Mouse (Mus musculus) MEL (cell line): ENCODE data around the gene Eif4h. TPM values are rescaled to one million over a fixed set of nuclear protein-coding genes. Genes with fewer than 3 reads are reported as not detected.

Experiments used
- DNase-seq: peaks from one replicate; pipeline ENCODE4 v3.0.0; 2011; ENCODE audit warnings: low read depth, low spot score
- H3K27ac ChIP-seq: 2 replicates; pipeline ENCODE4 v1.5.1; 2012; ENCODE audit warnings: low read depth, mild to moderate bottlenecking, control low read depth, low read length, moderate library complexity; ENCODE audit not compliant: control insufficient read depth
- H3K27me3 ChIP-seq, 2 experiments: fragments of 150-350 bp in 1 of 2; sonication (generic) in 1 of 2; 2 replicates each; pipeline ENCODE4 v1.6.1; 2012; ENCODE audit warnings: low read length in 2 of 2, mild to moderate bottlenecking in 2 of 2, improper control_type of control experiment in 1 of 2, moderate library complexity in 1 of 2; ENCODE audit not compliant: insufficient read depth in 2 of 2, control insufficient read depth in 1 of 2
- H3K36me3 ChIP-seq, 2 experiments: 2 replicates each; pipeline ENCODE4 v1.6.1; 2012 to 2014; ENCODE audit warnings: low read length in 2 of 2, improper control_type of control experiment in 1 of 2, inconsistent platforms in 1 of 2, mild to moderate bottlenecking in 1 of 2; ENCODE audit not compliant: insufficient read depth in 2 of 2, control insufficient read depth in 1 of 2
- H3K4me1 ChIP-seq, 2 experiments: fragments of 150-350 bp in 1 of 2; sonication (generic) in 1 of 2; 2 replicates each; pipeline ENCODE4 v1.6.1; 2012; ENCODE audit warnings: low read length in 2 of 2, improper control_type of control experiment in 1 of 2, mild to moderate bottlenecking in 1 of 2; ENCODE audit not compliant: insufficient read depth in 2 of 2, control insufficient read depth in 1 of 2
- H3K4me3 ChIP-seq, 2 experiments: fragments of 150-350 bp in 1 of 2; sonication (generic) in 1 of 2; 2 replicates each; pipeline ENCODE4 v1.5.1; 2012; ENCODE audit warnings: low read depth in 2 of 2, low read length in 2 of 2, mild to moderate bottlenecking in 2 of 2, moderate library complexity in 2 of 2, control low read depth in 1 of 2, improper control_type of control experiment in 1 of 2; ENCODE audit not compliant: control insufficient read depth in 1 of 2, insufficient read depth in 1 of 2
- H3K79me2 ChIP-seq: 2 replicates; pipeline ENCODE4 v1.6.1; 2012; ENCODE audit warnings: mild to moderate bottlenecking, low read length, moderate library complexity; ENCODE audit not compliant: control insufficient read depth, poor library complexity, insufficient read depth
- H3K9ac ChIP-seq: 2 replicates; pipeline ENCODE4 v1.6.1; 2012; ENCODE audit warnings: low read depth, mild to moderate bottlenecking, control low read depth, low read length, moderate library complexity; ENCODE audit not compliant: control insufficient read depth, poor library complexity, severe bottlenecking
- H3K9me3 ChIP-seq: fragments of 150-350 bp; sonication (generic); replicated peaks from 2 replicates; pipeline ENCODE4 v1.6.1; 2012; ENCODE audit warnings: mild to moderate bottlenecking, low read length, improper control_type of control experiment, moderate library complexity; ENCODE audit not compliant: insufficient read depth
- BHLHE40 ChIP-seq: IDR thresholded peaks from 2 replicates; pipeline ENCODE4 v1.6.1; 2012; ENCODE audit warnings: low read depth, mild to moderate bottlenecking, inconsistent platforms, low read length, improper control_type of control experiment, borderline replicate concordance
- CHD2 ChIP-seq: IDR thresholded peaks from 2 replicates; pipeline ENCODE4 v1.6.1; 2011; ENCODE audit warnings: low read length, improper control_type of control experiment
- CTCF ChIP-seq, 3 experiments: IDR thresholded peaks in 2 of 3; conservative IDR thresholded peaks in 1 of 3; 2 replicates each; pipeline ENCODE4 v1.5.1; 2011 to 2012; ENCODE audit warnings: low read length in 3 of 3, low read depth in 2 of 3, mild to moderate bottlenecking in 2 of 3, improper control_type of control experiment in 1 of 3, inconsistent platforms in 1 of 3, mixed read lengths in 1 of 3, moderate library complexity in 1 of 3; ENCODE audit not compliant: control insufficient read depth in 1 of 3, insufficient read depth in 1 of 3, poor library complexity in 1 of 3, severe bottlenecking in 1 of 3
- E2F4 ChIP-seq: IDR thresholded peaks from 2 replicates; pipeline ENCODE4 v1.6.1; 2011; ENCODE audit warnings: low read depth, low read length, improper control_type of control experiment, borderline replicate concordance
- ELF1 ChIP-seq: IDR thresholded peaks from 2 replicates; pipeline ENCODE4 v1.6.1; 2014; ENCODE audit warnings: low read depth, mild to moderate bottlenecking, inconsistent platforms, low read length, improper control_type of control experiment, moderate library complexity
- EP300 ChIP-seq, 2 experiments: IDR thresholded peaks; 2 replicates each; pipeline ENCODE4 v1.6.1; 2011; ENCODE audit warnings: improper control_type of control experiment in 2 of 2, low read length in 2 of 2, low read depth in 1 of 2, mild to moderate bottlenecking in 1 of 2
- GABPA ChIP-seq: IDR thresholded peaks from 2 replicates; pipeline ENCODE4 v1.6.1; 2012; ENCODE audit warnings: low read depth, mild to moderate bottlenecking, inconsistent platforms, low read length, improper control_type of control experiment, moderate library complexity
- GATA1 ChIP-seq: IDR thresholded peaks from 2 replicates; pipeline ENCODE4 v1.6.1; 2011; ENCODE audit warnings: low read depth, low read length, improper control_type of control experiment
- JUND ChIP-seq: IDR thresholded peaks from 2 replicates; pipeline ENCODE4 v1.6.1; 2011; ENCODE audit warnings: low read depth, mild to moderate bottlenecking, improper control_type of control experiment, low read length
- KAT2A ChIP-seq: conservative IDR thresholded peaks from 2 replicates; pipeline ENCODE4 v1.6.1; 2012; ENCODE audit warnings: low read depth, low read length, improper control_type of control experiment, inconsistent platforms
- MAFK ChIP-seq: IDR thresholded peaks from 2 replicates; pipeline ENCODE4 v1.6.1; 2011; ENCODE audit warnings: low read depth, mild to moderate bottlenecking, low read length, improper control_type of control experiment, borderline replicate concordance
- MAX ChIP-seq: IDR thresholded peaks from 2 replicates; pipeline ENCODE4 v1.6.1; 2011; ENCODE audit warnings: low read length, improper control_type of control experiment
- MAZ ChIP-seq: IDR thresholded peaks from 2 replicates; pipeline ENCODE4 v1.6.1; 2012; ENCODE audit warnings: low read depth, mild to moderate bottlenecking, inconsistent platforms, low read length, improper control_type of control experiment
- MXI1 ChIP-seq: IDR thresholded peaks from 2 replicates; pipeline ENCODE4 v1.6.1; 2011; ENCODE audit warnings: mild to moderate bottlenecking, low read depth, low read length, improper control_type of control experiment
- MYB ChIP-seq: IDR thresholded peaks from 2 replicates; pipeline ENCODE4 v1.6.1; 2011; ENCODE audit warnings: mild to moderate bottlenecking, low read depth, low read length, improper control_type of control experiment
- MYC ChIP-seq: IDR thresholded peaks from 2 replicates; pipeline ENCODE4 v1.6.1; 2011; ENCODE audit warnings: low read depth, mild to moderate bottlenecking, low read length, improper control_type of control experiment, moderate library complexity
- NELFE ChIP-seq: IDR thresholded peaks from 2 replicates; pipeline ENCODE4 v1.6.1; 2011; ENCODE audit warnings: low read depth, low read length, improper control_type of control experiment
- NRF1 ChIP-seq: IDR thresholded peaks from 2 replicates; pipeline ENCODE4 v1.6.1; 2014; ENCODE audit warnings: low read depth, mild to moderate bottlenecking, inconsistent platforms, low read length, improper control_type of control experiment, moderate library complexity; ENCODE audit not compliant: poor library complexity, insufficient read depth, severe bottlenecking
- POLR2A ChIP-seq, 2 experiments: IDR thresholded peaks; 2 replicates each; pipeline ENCODE4 v1.6.1; 2011 to 2012; ENCODE audit warnings: low read length in 2 of 2, mild to moderate bottlenecking in 2 of 2, control low read depth in 1 of 2, improper control_type of control experiment in 1 of 2, low read depth in 1 of 2, moderate library complexity in 1 of 2; ENCODE audit not compliant: control insufficient read depth in 1 of 2, insufficient read depth in 1 of 2, poor library complexity in 1 of 2
- POLR2AphosphoS2 ChIP-seq: IDR thresholded peaks from 2 replicates; pipeline ENCODE4 v1.6.1; 2011; ENCODE audit warnings: low read length, improper control_type of control experiment
- POLR2AphosphoS5 ChIP-seq: IDR thresholded peaks from 2 replicates; pipeline ENCODE4 v1.6.1; 2012; ENCODE audit warnings: low read depth, borderline replicate concordance, mild to moderate bottlenecking, inconsistent platforms, low read length, moderate library complexity, mixed read lengths
- RAD21 ChIP-seq: IDR thresholded peaks from 2 replicates; pipeline ENCODE4 v1.6.1; 2011; ENCODE audit warnings: mild to moderate bottlenecking, low read depth, low read length, improper control_type of control experiment
- RCOR1 ChIP-seq: IDR thresholded peaks from 2 replicates; pipeline ENCODE4 v1.6.1; 2012; ENCODE audit warnings: low read depth, mild to moderate bottlenecking, inconsistent platforms, low read length, improper control_type of control experiment
- SIN3A ChIP-seq: IDR thresholded peaks from 2 replicates; pipeline ENCODE4 v1.6.1; 2012; ENCODE audit warnings: low read length, improper control_type of control experiment, inconsistent platforms
- SMC3 ChIP-seq: IDR thresholded peaks from 2 replicates; pipeline ENCODE4 v1.6.1; 2011; ENCODE audit warnings: low read depth, low read length, improper control_type of control experiment
- TAL1 ChIP-seq: IDR thresholded peaks from 2 replicates; pipeline ENCODE4 v1.6.1; 2012; ENCODE audit warnings: mild to moderate bottlenecking, inconsistent platforms, low read length, moderate library complexity, mixed read lengths
- TCF12 ChIP-seq: IDR thresholded peaks from 2 replicates; pipeline ENCODE4 v1.6.1; 2014; ENCODE audit warnings: low read depth, mild to moderate bottlenecking, inconsistent platforms, low read length, improper control_type of control experiment, moderate library complexity
- UBTF ChIP-seq: IDR thresholded peaks from 2 replicates; pipeline ENCODE4 v1.6.1; 2012; ENCODE audit warnings: low read depth, mild to moderate bottlenecking, inconsistent platforms, low read length, improper control_type of control experiment, moderate library complexity, borderline replicate concordance; ENCODE audit not compliant: insufficient read depth
- ZC3H11A ChIP-seq: IDR thresholded peaks from 2 replicates; pipeline ENCODE4 v1.6.1; 2012; ENCODE audit warnings: low read depth, mild to moderate bottlenecking, inconsistent platforms, low read length, improper control_type of control experiment
- ZMIZ1 ChIP-seq: IDR thresholded peaks from 2 replicates; pipeline ENCODE4 v1.6.1; 2012; ENCODE audit warnings: low read depth, mild to moderate bottlenecking, inconsistent platforms, low read length, improper control_type of control experiment, moderate library complexity
- polyA plus RNA-seq, 2 experiments: library from polyadenylated mRNA; stranded (reverse) in 1 of 2; unstranded in 1 of 2; fragments of >175 nt in 1 of 2; fragments of >200 nt in 1 of 2; gene quantifications; 2 replicates each; pipeline versions ENCODE4 v1.2.1 to v1.2.4; 2012; ENCODE audit warnings: low replicate concordance in 2 of 2, low read depth in 1 of 2; ENCODE audit not compliant: insufficient read length in 2 of 2, insufficient read depth in 1 of 2, missing spikeins in 1 of 2
- total RNA-seq: library from RNA; depleted of rRNA; stranded (reverse); fragments of 300-350 nt; gene quantifications from 2 replicates; pipeline ENCODE4 v1.2.3, GENCODE M21; 2012

Eif4h gene
- total and polyA plus RNA-seq, 3 experiments = 167 to 515 (median 471) TPM

DNA sequence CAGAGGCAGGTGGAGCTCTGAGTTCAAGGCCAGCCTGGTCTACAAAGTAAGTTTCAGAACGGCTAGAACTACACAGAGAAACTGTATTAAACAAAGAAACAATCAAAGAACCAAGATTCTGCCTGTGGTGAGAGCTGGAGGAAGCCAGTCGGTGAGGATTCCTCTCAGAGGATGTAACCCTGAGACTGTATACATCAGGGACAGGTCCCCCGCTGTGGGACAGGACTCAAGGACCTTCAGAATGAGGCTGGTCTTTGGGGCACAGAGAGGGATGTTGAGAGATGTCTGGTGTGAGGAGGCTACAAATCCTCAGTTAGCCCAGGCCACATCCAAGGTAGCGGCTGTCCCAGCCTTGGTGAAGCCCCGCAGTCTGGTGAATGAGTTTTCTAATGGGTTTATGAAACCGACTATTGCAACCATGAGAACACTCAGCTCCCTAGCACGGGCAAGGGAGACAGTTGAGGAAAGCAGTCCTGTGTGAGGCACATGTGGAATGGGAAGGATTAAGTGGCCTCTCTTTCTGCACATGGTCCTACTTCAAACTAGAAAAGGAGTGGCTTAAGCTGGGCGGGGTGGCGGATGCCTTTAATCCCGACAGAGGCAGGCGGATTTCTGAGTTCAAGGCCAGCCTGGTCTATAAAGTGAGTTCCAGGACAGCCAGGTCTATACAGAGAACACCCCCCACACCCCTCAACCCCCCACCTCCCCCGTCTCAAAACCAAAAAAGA lies 29.2 kb downstream of the Eif4h start:
- Histone ChIP-seq H3K79me2 (no peaks in the 10 kb centered on the region), H3K9me3 (no peaks in the 10 kb centered on the region), H3K36me3 (peaks cover 0 to 6% of the 10 kb centered on the region in 2 experiments; a peak in 2 of 4 replicates), H3K9ac (no peak overlapping the region), H3K27me3 (no peaks in the 10 kb centered on the region), H3K27ac (no peak overlapping the region), H3K4me1 (peaks cover 8 to 10% of the 10 kb centered on the region in 2 experiments), H3K4me3 (no peak overlapping the region)
- TF ChIP-seq MYB = no peak
- no peak for TF ChIP-seq MYC
- no peak for TF ChIP-seq ELF1
- no peak for DNase-seq

DNA sequence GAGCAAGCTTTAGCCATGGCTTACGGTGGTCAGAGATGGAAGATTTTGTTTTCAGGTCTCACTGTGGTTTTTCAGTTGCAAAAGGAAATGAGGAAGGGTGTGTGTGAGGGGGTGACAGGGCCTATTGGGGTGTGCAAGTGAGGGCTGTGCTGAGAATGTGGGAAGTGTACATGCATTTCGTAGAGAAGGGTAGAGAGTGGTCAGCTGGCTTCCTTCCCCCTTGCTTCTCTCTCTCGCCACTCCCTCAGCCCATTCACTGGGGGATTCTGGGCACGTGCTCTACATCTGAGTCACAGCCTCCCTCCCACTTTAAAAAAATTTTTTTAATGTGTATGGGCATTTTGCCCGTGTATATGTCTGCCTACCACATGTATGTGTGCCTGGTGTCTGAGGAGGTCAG lies 32.2 kb downstream of the Eif4h start:
- peak overlapping the region in 1 of 2 experiments; percentile 5; a peak in 1 of 4 replicates for H3K4me3 ChIP-seq
- H3K9me3 ChIP-seq = no peaks in the 10 kb centered on the region
- peaks cover 8 to 10% of the 10 kb centered on the region in 2 experiments for H3K4me1 ChIP-seq
- peak overlapping the region; percentile 40 for H3K9ac ChIP-seq
- H3K27me3 ChIP-seq = no peaks in the 10 kb centered on the region
- H3K27ac ChIP-seq = peak overlapping the region; percentile 75
- DNase-seq = peak; percentile 80
- H3K36me3 ChIP-seq = peaks cover 0 to 6% of the 10 kb centered on the region in 2 experiments; a peak in 2 of 4 replicates
- H3K79me2 ChIP-seq = no peaks in the 10 kb centered on the region
- TF ChIP-seq SMC3 (no peak), TCF12 (0 out of 2 replicates have a peak, but pooled peaks have one; percentile 36), NELFE (peak; percentile 31; the same call in 1 of the 2 replicates), JUND (no peak), MYC (peak; percentile 82; the same call in 1 of the 2 replicates), NRF1 (no peak), CTCF (IDR thresholded peaks at IDR 0.05 in 2 of 3, conservative IDR thresholded peaks at IDR 0.05 in 1 of 3; ENCODE audit: control insufficient read depth in 1 of 3, insufficient read depth in 1 of 3, low read depth in 2 of 3, low read length in 3 of 3, poor library complexity in 1 of 3, severe bottlenecking in 1 of 3) (no peak), BHLHE40 (peak; percentile 89), MAX (peak; percentile 87), GATA1 (no peak), MAZ (peak; percentile 63; the same call in 1 of the 2 replicates), RCOR1 (no peak), RAD21 (no peak), CHD2 (no peak), KAT2A (no peak), EP300 (IDR thresholded peaks at IDR 0.05; ENCODE audit: low read depth in 1 of 2, low read length in 2 of 2) (peak; percentile 33 to 64; a peak in 3 of 4 replicates), E2F4 (no peak), TAL1 (no peak), POLR2AphosphoS2 (no peak), ZC3H11A (no peak), ZMIZ1 (no peak), POLR2A (IDR thresholded peaks at IDR 0.05; ENCODE audit: control insufficient read depth in 1 of 2, insufficient read depth in 1 of 2, low read depth in 1 of 2, low read length in 2 of 2, poor library complexity in 1 of 2) (peak; percentile 31 to 35; a peak in 1 of 4 replicates), UBTF (no peak), ELF1 (no peak), MAFK (no peak), POLR2AphosphoS5 (no peak), MXI1 (peak; percentile 38; the same call in 1 of the 2 replicates), SIN3A (peak; percentile 55), GABPA (no peak)
